Mouse (Mus musculus) layer of hippocampus, postnatal 14 days (tissue): Measurements from ENCODE around the gene Cxcr5. TPM values are rescaled to one million over a fixed set of nuclear protein-coding genes. Genes with fewer than 3 reads are reported as not detected.
"Not testable (repeated sequence)": the region's sequence is repeated elsewhere in the genome, so short reads cannot be mapped to it uniquely, and the experiment has no call there.

Experiments
- DNase-seq, 2 experiments: peaks; one replicate each; pipeline ENCODE4 v3.0.0; 2021 to 2022; ENCODE audit warnings: low spot score in 2 of 2, mixed read lengths in 1 of 2
- total RNA-seq, 2 experiments: library from RNA; stranded (reverse); gene quantifications; 2 replicates each; pipeline ENCODE4 v1.2.3; 2021

The Cxcr5 gene
- total RNA-seq, 2 experiments from 2014 or later = not detected

GRCm38 (mm10) chr9:44588605-44589004 lies 26.9 kb upstream of the Cxcr5 start:
- no peak for DNase-seq

- DNase-seq = no peak
Observed at GRCm38 (mm10) chr9:44587262-44588160, 25.8 kb upstream of the Cxcr5 start.

GRCm38 (mm10) chr9:44586640-44587261 lies 25.1 kb upstream of the Cxcr5 start:
- DNase-seq = no peak

- DNase-seq = no peak
Observed at GRCm38 (mm10) chr9:44582390-44582789, 20.7 kb upstream of the Cxcr5 start.

GRCm38 (mm10) chr9:44581423-44581822 lies 19.7 kb upstream of the Cxcr5 start:
- DNase-seq = no peak

GRCm38 (mm10) chr9:44580085-44580484 lies 18.4 kb upstream of the Cxcr5 start:
- DNase-seq = no peak

- peak in 1 of 2 experiments; percentile 17 for DNase-seq
Observed at GRCm38 (mm10) chr9:44579392-44579791, 17.7 kb upstream of the Cxcr5 start.

GRCm38 (mm10) chr9:44576046-44576445 lies 14.4 kb upstream of the Cxcr5 start:
- not testable (repeated sequence) for DNase-seq

- no peak for DNase-seq
Observed at GRCm38 (mm10) chr9:44575095-44575494, 13.4 kb upstream of the Cxcr5 start.

GRCm38 (mm10) chr9:44573306-44573705 lies 11.6 kb upstream of the Cxcr5 start:
- DNase-seq = no peak

GRCm38 (mm10) chr9:44570939-44571382 lies 9.3 kb upstream of the Cxcr5 start:
- DNase-seq = no peak

GRCm38 (mm10) chr9:44568083-44568455 lies 6.4 kb upstream of the Cxcr5 start:
- DNase-seq = no peak

GRCm38 (mm10) chr9:44567338-44568082 lies 5.8 kb upstream of the Cxcr5 start:
- DNase-seq = no peak

GRCm38 (mm10) chr9:44565367-44565766 lies 3.7 kb upstream of the Cxcr5 start:
- DNase-seq = no peak

GRCm38 (mm10) chr9:44562936-44563335 lies 1.3 kb upstream of the Cxcr5 start:
- no peak for DNase-seq

GRCm38 (mm10) chr9:44552161-44552560 lies 9.5 kb downstream of the Cxcr5 start:
- no peak for DNase-seq

- DNase-seq = no peak
Observed at GRCm38 (mm10) chr9:44551138-44551537, 10.5 kb downstream of the Cxcr5 start.

GRCm38 (mm10) chr9:44548412-44549152 lies 13.1 kb downstream of the Cxcr5 start:
- DNase-seq = no peak

- DNase-seq = no peak
Observed at GRCm38 (mm10) chr9:44544986-44545385, 16.7 kb downstream of the Cxcr5 start.

GRCm38 (mm10) chr9:44542364-44542763 lies 19.3 kb downstream of the Cxcr5 start:
- DNase-seq = no peak

GRCm38 (mm10) chr9:44540676-44541075 lies 21.0 kb downstream of the Cxcr5 start:
- no peak for DNase-seq
